Mouse (Mus musculus) layer of hippocampus, postnatal 14 days (tissue): ENCODE data around the gene Tnfrsf22. TPM values are rescaled to one million over a fixed set of nuclear protein-coding genes. Genes with fewer than 3 reads are reported as not detected.
"Not testable (repeated sequence)": the region's sequence is repeated elsewhere in the genome, so short reads cannot be mapped to it uniquely, and the experiment has no call there.

Experiments
- DNase-seq, 2 experiments: peaks; one replicate each; pipeline ENCODE4 v3.0.0; 2021 to 2022; ENCODE audit warnings: low spot score in 2 of 2, mixed read lengths in 1 of 2
- long read RNA-seq, 2 experiments: library from polyadenylated mRNA; stranded (forward); transcript quantifications; one replicate each; pipeline ENCODE4 v2.0.0; 2021
- total RNA-seq, 2 experiments: library from RNA; stranded (reverse); gene quantifications; 2 replicates each; pipeline ENCODE4 v1.2.3; 2021

Gene Tnfrsf22
- 1 to 10 TPM; 2.1 to 2.9 TPM for total RNA-seq
- long read RNA-seq, experiment 1, partial matches to known transcripts = 0 of 1 reads
- long read RNA-seq, experiment 1, other reads (novel, unspliced or antisense) = 0 of 1 reads
- long read RNA-seq, experiment 2, full-length matches to known transcripts = 1 of 1 reads
- long read RNA-seq, experiment 2, partial matches to known transcripts = 0 of 1 reads
- long read RNA-seq, experiment 2, other reads (novel, unspliced or antisense) = 0 of 1 reads

GRCm38 (mm10) chr7:143649034-143649768 is at the start of gene Tnfrsf22:
TSS of gene Tnfrsf22 (minus strand) at chr7:143649661.
- DNase-seq = peak; percentile 70 to 76

- DNase-seq = no peak
These were observed 46.7 kb upstream of the Tnfrsf22 start for GRCm38 (mm10) chr7:143696140-143696539.

GRCm38 (mm10) chr7:143694550-143694949 is 45.1 kb upstream of the Tnfrsf22 start:
- DNase-seq = no peak

GRCm38 (mm10) chr7:143692746-143693510 is 43.5 kb upstream of the Tnfrsf22 start:
- DNase-seq = no peak

- DNase-seq = no peak
These were observed 42.4 kb upstream of the Tnfrsf22 start for GRCm38 (mm10) chr7:143691909-143692308.

- no peak for DNase-seq
These were observed 41.7 kb upstream of the Tnfrsf22 start for GRCm38 (mm10) chr7:143691181-143691580.

- no peak for DNase-seq
These were observed 40.5 kb upstream of the Tnfrsf22 start for GRCm38 (mm10) chr7:143689946-143690345.

- DNase-seq = no peak
These were observed 40.0 kb upstream of the Tnfrsf22 start for GRCm38 (mm10) chr7:143689481-143689880.

GRCm38 (mm10) chr7:143686676-143687075 is 37.2 kb upstream of the Tnfrsf22 start:
- not testable (repeated sequence) for DNase-seq

GRCm38 (mm10) chr7:143686191-143686590 is 36.7 kb upstream of the Tnfrsf22 start:
- not testable (repeated sequence) for DNase-seq

- peak; percentile 41 to 77 for DNase-seq
These were observed 36.1 kb upstream of the Tnfrsf22 start, which contains the start of gene Tnfrsf23 for GRCm38 (mm10) chr7:143685359-143686067. TSS of gene Tnfrsf23 (minus strand) at chr7:143685872.

- not testable (repeated sequence) for DNase-seq
These were observed 35.1 kb upstream of the Tnfrsf22 start for GRCm38 (mm10) chr7:143684569-143684968.

- no peak for DNase-seq
These were observed 32.1 kb upstream of the Tnfrsf22 start for GRCm38 (mm10) chr7:143681566-143681965.

- not testable (repeated sequence) for DNase-seq
These were observed 31.4 kb upstream of the Tnfrsf22 start for GRCm38 (mm10) chr7:143680836-143681235.

GRCm38 (mm10) chr7:143679650-143680049 is 30.2 kb upstream of the Tnfrsf22 start:
- DNase-seq = not testable (repeated sequence)

GRCm38 (mm10) chr7:143666427-143667311 is 17.2 kb upstream of the Tnfrsf22 start:
- DNase-seq = no peak

GRCm38 (mm10) chr7:143663470-143663869 is 14.0 kb upstream of the Tnfrsf22 start:
- DNase-seq = no peak

- DNase-seq = no peak
These were observed 11.3 kb upstream of the Tnfrsf22 start for GRCm38 (mm10) chr7:143660797-143661196.

- not testable (repeated sequence) for DNase-seq
These were observed 397 bp upstream of the Tnfrsf22 start for GRCm38 (mm10) chr7:143649769-143650346.

- not testable (repeated sequence) for DNase-seq
These were observed 5.5 kb downstream of the Tnfrsf22 start for GRCm38 (mm10) chr7:143643949-143644348.
